Mouse (Mus musculus): ENCODE results near the gene Cfap57. TPM values are rescaled to one million over a fixed set of nuclear protein-coding genes. Genes with fewer than 3 reads are reported as not detected.

Cfap57 gene
- polyA plus RNA-seq (2014; fragmentation: Nextera tagmentation; extraction: Ambion mirVana) = 1.5 TPM in 2 replicates

DNA sequence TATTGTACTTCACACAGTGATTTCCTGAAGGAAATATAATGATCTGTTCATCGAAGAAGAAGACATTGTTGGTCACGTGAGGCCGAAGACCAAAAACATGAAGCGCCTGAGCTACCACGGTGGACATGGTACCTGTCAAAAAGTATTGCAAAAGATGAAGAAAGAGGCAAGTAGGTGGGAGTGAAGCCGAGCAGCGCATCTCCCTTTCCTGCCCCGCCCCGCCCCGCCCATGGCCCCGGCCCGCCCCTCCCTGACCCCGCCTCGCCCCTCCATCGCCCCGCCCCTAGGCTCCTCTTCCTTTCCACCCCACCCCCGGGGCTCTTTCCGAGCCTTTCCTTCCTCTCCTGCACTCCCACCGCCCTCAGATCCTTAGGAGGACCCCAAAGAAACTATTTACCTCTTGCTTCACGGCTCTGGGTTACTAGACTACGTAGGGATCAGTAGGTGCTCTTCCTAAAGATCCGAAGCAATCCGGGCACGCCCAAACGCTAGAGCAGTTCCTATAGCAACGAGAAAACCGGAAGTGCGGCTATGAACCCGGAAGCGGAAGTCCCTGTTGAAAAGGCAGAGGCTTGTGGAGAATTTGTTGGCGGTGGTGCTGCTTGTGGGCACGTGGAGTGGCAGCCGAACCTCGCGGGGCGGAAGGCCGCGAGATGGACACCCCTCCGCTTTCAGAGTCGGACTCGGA lies at the start of gene Cfap57, which contains the start of gene Ebna1bp2:
Cfap57 (minus strand) TSS at position 499 of the 688 bp plus-strand sequence.
Ebna1bp2 (plus strand) TSS at position 521 of the 688 bp plus-strand sequence.
- Histone ChIP-seq H3K27me3 (ENCODE audit: control insufficient read depth, insufficient read depth, low read length) (no peaks in the 10 kb centered on the region), H3K36me3 (ENCODE audit: control insufficient read depth, insufficient read depth, low read length) (peaks cover 16% of the 10 kb centered on the region), H3K27ac (ENCODE audit: low read depth, low read length) (no peak within 1 kb of the TSS), H3K9ac (replicated peaks; ENCODE audit: low read depth, low read length) (peak within 1 kb of the TSS; percentile 43), H3K9me3 (ENCODE audit: control insufficient read depth, low read length) (no peaks in the 10 kb centered on the region), H3K4me2 (ENCODE audit: low read depth, low read length) (peak within 1 kb of the TSS; percentile 82), H3K4me1 (ENCODE audit: control insufficient read depth, insufficient read depth, low read length) (peaks cover 7% of the 10 kb centered on the region), H3K4me3 (ENCODE audit: low read depth, low read length) (peak within 1 kb of the TSS; percentile 57)
- WGBS = under 1% methylated on average over 37 of the region's 41 CpGs
- ATAC-seq (ENCODE audit: low read depth) = peak; percentile 97

DNA sequence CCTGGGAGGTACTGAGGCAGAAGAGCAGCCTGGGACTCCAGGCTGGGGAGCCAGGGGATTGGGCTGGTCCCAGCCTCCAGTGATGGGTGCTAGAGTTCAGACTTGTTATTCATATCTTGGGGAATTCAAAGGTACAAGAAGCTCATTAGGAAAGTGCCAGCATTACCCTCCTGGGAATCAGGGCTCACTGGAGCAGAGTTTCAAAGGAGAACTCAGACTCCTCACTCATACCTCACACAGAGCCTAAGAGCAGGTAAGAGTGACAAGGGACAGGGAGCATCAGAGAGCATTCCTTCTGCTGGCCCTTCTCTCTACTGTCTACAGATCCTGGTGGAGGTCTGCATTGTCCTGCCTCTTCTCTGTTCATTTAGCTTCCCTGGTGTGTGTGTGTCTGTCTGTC lies 38.1 kb upstream of the Cfap57 start, which contains the start of gene Olfr62:
Olfr62 (plus strand) TSS at position 301 of the 400 bp plus-strand sequence.
- no peak for ATAC-seq (ENCODE audit: low read depth)
- no peak within 1 kb of the TSS for H3K27ac ChIP-seq (ENCODE audit: low read depth, low read length)
- no peaks in the 10 kb centered on the region for H3K9me3 ChIP-seq (ENCODE audit: control insufficient read depth, low read length)

DNA sequence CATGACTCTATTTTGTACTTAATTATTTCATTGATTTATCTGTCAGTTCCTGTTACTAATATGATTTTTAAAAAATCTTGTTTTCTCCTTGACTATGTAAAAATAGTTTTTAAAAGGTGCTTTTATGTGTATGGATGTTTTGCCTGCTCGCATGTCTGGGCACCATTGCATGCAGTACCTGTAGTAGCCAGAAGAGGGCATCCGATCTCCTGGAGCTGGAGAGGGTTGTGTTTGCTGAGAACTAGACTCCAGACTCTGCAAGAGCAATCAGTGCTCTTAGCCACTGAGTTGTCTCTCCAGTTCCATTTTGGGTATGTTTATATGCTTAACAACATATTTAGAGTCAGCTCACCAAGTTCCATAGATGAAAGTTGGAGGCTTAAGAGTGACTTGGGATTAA lies 24.7 kb upstream of the Cfap57 start:
- H3K27me3 ChIP-seq (ENCODE audit: control insufficient read depth, insufficient read depth, low read length) = no peaks in the 10 kb centered on the region
- no peak overlapping the region for H3K27ac ChIP-seq (ENCODE audit: low read depth, low read length)
- no peaks in the 10 kb centered on the region for H3K36me3 ChIP-seq (ENCODE audit: control insufficient read depth, insufficient read depth, low read length)
- H3K4me3 ChIP-seq (ENCODE audit: low read depth, low read length) = no peak overlapping the region
- 5% methylated on average over 2 of the region's 2 CpGs for whole genome bisulfite sequencing
- no peak overlapping the region for H3K9ac ChIP-seq (replicated peaks; ENCODE audit: low read depth, low read length)
- no peaks in the 10 kb centered on the region for H3K4me1 ChIP-seq (ENCODE audit: control insufficient read depth, insufficient read depth, low read length)
- no peaks in the 10 kb centered on the region for H3K9me3 ChIP-seq (ENCODE audit: control insufficient read depth, low read length)
- no peak for ATAC-seq (ENCODE audit: low read depth)
- H3K4me2 ChIP-seq (ENCODE audit: low read depth, low read length) = no peak overlapping the region

More for the DNA sequence above, 38.1 kb upstream of the Cfap57 start, which contains the start of gene Olfr62:
- H3K4me1 ChIP-seq (ENCODE audit: control insufficient read depth, insufficient read depth, low read length) = no peaks in the 10 kb centered on the region
- H3K4me2 ChIP-seq (ENCODE audit: low read depth, low read length) = no peak within 1 kb of the TSS
- no peaks in the 10 kb centered on the region for H3K36me3 ChIP-seq (ENCODE audit: control insufficient read depth, insufficient read depth, low read length)
- H3K27me3 ChIP-seq (ENCODE audit: control insufficient read depth, insufficient read depth, low read length) = no peaks in the 10 kb centered on the region
- H3K4me3 ChIP-seq (ENCODE audit: low read depth, low read length) = no peak within 1 kb of the TSS
- no peak within 1 kb of the TSS for H3K9ac ChIP-seq (replicated peaks; ENCODE audit: low read depth, low read length)

DNA sequence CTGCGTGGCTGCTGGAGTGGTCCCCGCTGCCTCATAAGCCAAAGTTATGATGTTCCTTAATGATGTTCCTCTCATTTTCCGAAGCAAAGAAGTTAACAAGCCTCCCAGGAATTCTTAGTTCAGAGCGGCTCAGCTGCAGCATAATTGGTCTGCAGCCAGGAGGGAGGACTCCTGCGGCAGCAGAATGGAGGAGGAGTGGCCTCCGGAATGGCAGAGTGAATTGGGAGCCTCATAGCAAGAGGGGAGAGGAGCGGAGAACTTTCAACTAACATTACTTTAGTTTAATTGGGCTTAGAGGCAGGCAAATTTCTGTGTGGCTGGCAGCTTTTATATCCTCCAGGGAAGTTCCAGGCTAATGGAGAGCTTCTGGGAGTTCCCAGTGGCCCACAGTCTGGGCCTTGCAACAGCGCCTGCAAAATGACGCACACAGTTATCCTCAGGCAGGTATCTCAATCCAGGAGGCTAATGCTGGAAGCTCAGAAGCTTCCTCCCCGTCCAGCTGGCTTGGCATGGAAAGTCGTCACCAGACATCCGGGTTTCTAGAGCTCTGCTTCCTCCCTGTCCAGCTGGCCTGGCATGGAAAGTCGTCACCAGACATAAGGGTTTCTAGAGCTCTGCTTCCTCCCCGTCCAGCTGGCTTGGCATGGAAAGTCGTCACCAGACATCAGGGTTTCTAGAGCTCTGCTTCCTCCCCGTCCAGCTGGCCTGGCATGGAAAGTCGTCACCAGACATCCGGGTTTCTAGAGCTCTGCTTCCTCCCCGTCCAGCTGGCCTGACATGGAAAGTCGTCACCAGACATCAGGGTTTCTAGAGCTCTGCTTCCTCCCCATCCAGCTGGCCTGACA lies 22.0 kb upstream of the Cfap57 start:
- Histone ChIP-seq H3K9ac (replicated peaks; ENCODE audit: low read depth, low read length) (no peak overlapping the region), H3K27ac (ENCODE audit: low read depth, low read length) (no peak overlapping the region), H3K4me3 (ENCODE audit: low read depth, low read length) (no peak overlapping the region), H3K9me3 (ENCODE audit: control insufficient read depth, low read length) (no peaks in the 10 kb centered on the region), H3K4me2 (ENCODE audit: low read depth, low read length) (no peak overlapping the region), H3K4me1 (ENCODE audit: control insufficient read depth, insufficient read depth, low read length) (no peaks in the 10 kb centered on the region), H3K27me3 (ENCODE audit: control insufficient read depth, insufficient read depth, low read length) (no peaks in the 10 kb centered on the region), H3K36me3 (ENCODE audit: control insufficient read depth, insufficient read depth, low read length) (no peaks in the 10 kb centered on the region)
- WGBS = 36% methylated on average over 20 of the region's 20 CpGs
- ATAC-seq (ENCODE audit: low read depth) = peak; percentile 74; the same call in 1 of the 2 replicates

DNA sequence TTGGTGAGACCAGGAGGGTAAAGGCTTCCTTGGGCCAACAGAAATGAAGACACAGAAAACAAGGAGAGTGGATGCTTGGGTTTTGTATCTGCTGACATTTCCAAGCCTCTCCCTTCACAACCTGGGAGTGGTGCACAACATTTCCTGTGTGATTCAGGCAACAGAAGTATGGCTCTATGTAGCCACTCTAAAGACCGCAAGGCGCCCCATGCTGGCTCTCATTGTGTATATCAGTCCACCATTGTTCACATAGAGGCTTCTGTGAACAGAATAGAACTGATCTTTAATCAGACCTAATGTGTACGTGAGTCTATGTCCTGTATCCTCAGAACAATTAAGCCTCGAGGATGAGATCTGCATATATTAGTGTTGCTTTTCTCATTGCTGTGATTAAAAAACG lies 9.7 kb upstream of the Cfap57 start:
- no peak overlapping the region for H3K27ac ChIP-seq (ENCODE audit: low read depth, low read length)
- H3K4me1 ChIP-seq (ENCODE audit: control insufficient read depth, insufficient read depth, low read length) = no peaks in the 10 kb centered on the region
- no peak overlapping the region for H3K4me3 ChIP-seq (ENCODE audit: low read depth, low read length)
- no peaks in the 10 kb centered on the region for H3K9me3 ChIP-seq (ENCODE audit: control insufficient read depth, low read length)
- H3K27me3 ChIP-seq (ENCODE audit: control insufficient read depth, insufficient read depth, low read length) = no peaks in the 10 kb centered on the region
- ATAC-seq (ENCODE audit: low read depth) = no peak
- H3K36me3 ChIP-seq (ENCODE audit: control insufficient read depth, insufficient read depth, low read length) = peaks cover 40% of the 10 kb centered on the region
- 84% methylated on average over 5 of the region's 5 CpGs for WGBS
- H3K9ac ChIP-seq (replicated peaks; ENCODE audit: low read depth, low read length) = no peak overlapping the region
- H3K4me2 ChIP-seq (ENCODE audit: low read depth, low read length) = no peak overlapping the region

DNA sequence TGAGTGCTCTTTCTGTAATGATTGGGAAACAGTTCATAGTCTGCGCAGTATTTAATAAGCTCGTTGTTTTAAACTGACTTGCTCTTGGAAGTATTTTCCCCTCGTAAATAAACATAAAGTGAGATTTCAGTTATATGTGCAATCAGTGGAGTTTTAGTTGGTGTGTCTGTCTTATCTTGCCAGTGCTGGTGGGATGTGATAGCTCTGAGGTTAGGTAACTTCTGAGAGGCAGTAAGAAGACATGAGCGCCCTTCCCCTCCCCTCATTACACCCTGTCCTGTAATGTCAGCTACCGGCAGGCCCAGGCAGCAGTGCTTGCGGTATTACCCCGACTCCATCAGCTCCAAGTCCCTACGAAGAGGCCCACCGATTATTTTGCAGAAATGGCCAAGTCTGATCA lies 1.2 kb upstream of the Cfap57 start:
- Histone ChIP-seq H3K27ac (ENCODE audit: low read depth, low read length) (no peak overlapping the region), H3K9ac (replicated peaks; ENCODE audit: low read depth, low read length) (peak overlapping the region; percentile 43; the same call in 1 of the 2 replicates), H3K4me1 (ENCODE audit: control insufficient read depth, insufficient read depth, low read length) (peaks cover 7% of the 10 kb centered on the region), H3K9me3 (ENCODE audit: control insufficient read depth, low read length) (no peaks in the 10 kb centered on the region), H3K4me2 (ENCODE audit: low read depth, low read length) (peak overlapping the region; percentile 82), H3K27me3 (ENCODE audit: control insufficient read depth, insufficient read depth, low read length) (no peaks in the 10 kb centered on the region), H3K36me3 (ENCODE audit: control insufficient read depth, insufficient read depth, low read length) (peaks cover 28% of the 10 kb centered on the region), H3K4me3 (ENCODE audit: low read depth, low read length) (peak overlapping the region; percentile 57)
- 90% methylated on average over 9 of the region's 9 CpGs for WGBS
- ATAC-seq (ENCODE audit: low read depth) = no peak

DNA sequence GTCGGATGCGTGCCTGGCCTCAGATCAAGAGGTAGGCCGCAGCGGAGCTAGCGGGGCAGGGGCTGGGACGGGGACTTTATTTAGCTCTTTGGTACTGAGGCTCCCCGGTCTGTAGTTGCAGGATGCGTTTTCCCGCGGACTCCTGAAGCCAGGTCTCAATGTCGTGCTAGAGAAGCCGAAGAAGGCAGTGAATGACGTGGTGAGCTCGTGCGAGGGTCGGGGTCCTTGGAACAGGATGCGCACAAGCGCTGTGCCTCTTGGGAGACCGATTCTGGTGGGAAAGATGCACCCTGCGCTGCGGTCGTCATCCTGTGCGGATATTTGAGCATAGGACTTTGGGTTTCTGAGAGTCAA lies 367 bp upstream of the Cfap57 start:
- Histone ChIP-seq H3K4me2 (ENCODE audit: low read depth, low read length) (peak overlapping the region; percentile 82), H3K4me3 (ENCODE audit: low read depth, low read length) (peak overlapping the region; percentile 57), H3K27ac (ENCODE audit: low read depth, low read length) (no peak overlapping the region), H3K9me3 (ENCODE audit: control insufficient read depth, low read length) (no peaks in the 10 kb centered on the region), H3K4me1 (ENCODE audit: control insufficient read depth, insufficient read depth, low read length) (peaks cover 7% of the 10 kb centered on the region), H3K36me3 (ENCODE audit: control insufficient read depth, insufficient read depth, low read length) (peaks cover 21% of the 10 kb centered on the region), H3K9ac (replicated peaks; ENCODE audit: low read depth, low read length) (peak overlapping the region; percentile 43), H3K27me3 (ENCODE audit: control insufficient read depth, insufficient read depth, low read length) (no peaks in the 10 kb centered on the region)
- under 1% methylated on average over 23 of the region's 23 CpGs for WGBS
- ATAC-seq (ENCODE audit: low read depth) = no peak

DNA sequence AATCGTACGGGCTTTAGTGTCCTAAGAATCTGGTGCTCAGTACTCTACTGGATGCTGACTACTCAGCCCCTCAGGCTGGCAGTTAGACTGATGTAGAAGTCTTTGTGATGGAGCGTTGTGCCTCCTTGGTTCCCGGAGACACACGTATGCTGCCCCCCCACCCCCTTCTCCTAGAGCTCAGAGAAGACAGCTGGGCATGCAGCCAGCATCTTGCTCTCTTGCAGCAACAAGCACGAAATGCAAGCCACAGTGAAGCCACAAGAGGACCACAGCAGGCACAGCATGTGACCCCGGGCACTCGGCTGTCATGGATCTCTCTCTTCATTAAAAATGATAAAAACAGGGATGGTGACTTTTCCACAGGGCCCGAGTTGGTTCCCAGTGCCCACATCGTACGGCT lies 5.2 kb downstream of the Cfap57 start:
- Histone ChIP-seq H3K4me2 (ENCODE audit: low read depth, low read length) (no peak overlapping the region), H3K27me3 (ENCODE audit: control insufficient read depth, insufficient read depth, low read length) (no peaks in the 10 kb centered on the region), H3K9ac (replicated peaks; ENCODE audit: low read depth, low read length) (no peak overlapping the region), H3K9me3 (ENCODE audit: control insufficient read depth, low read length) (no peaks in the 10 kb centered on the region), H3K27ac (ENCODE audit: low read depth, low read length) (no peak overlapping the region), H3K4me3 (ENCODE audit: low read depth, low read length) (no peak overlapping the region), H3K4me1 (ENCODE audit: control insufficient read depth, insufficient read depth, low read length) (no peaks in the 10 kb centered on the region), H3K36me3 (ENCODE audit: control insufficient read depth, insufficient read depth, low read length) (no peaks in the 10 kb centered on the region)
- WGBS = 77% methylated on average over 11 of the region's 11 CpGs
- ATAC-seq (ENCODE audit: low read depth) = no peak

DNA sequence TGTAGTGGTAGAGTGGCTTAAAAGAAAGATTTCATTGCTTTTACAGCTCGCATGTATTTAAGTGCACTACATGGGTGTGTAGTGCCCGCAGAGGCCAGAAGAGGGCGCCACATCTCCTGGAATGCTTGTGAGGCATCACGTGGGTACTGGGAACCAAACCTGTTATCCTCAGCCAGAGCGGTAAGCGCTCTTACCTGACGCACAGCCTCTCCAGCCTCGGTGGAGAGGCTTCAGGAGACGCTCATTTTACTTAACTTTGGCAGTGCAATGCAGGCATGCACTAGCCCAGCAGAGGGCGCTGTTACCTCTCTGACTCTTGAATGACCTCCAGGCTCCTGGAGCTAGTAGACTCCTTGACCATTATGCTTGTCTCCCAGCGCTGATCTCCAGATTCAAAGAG lies 8.0 kb downstream of the Cfap57 start:
- Histone ChIP-seq H3K27ac (ENCODE audit: low read depth, low read length) (no peak overlapping the region), H3K9ac (replicated peaks; ENCODE audit: low read depth, low read length) (no peak overlapping the region), H3K4me2 (ENCODE audit: low read depth, low read length) (no peak overlapping the region), H3K4me1 (ENCODE audit: control insufficient read depth, insufficient read depth, low read length) (no peaks in the 10 kb centered on the region), H3K4me3 (ENCODE audit: low read depth, low read length) (no peak overlapping the region), H3K36me3 (ENCODE audit: control insufficient read depth, insufficient read depth, low read length) (no peaks in the 10 kb centered on the region), H3K27me3 (ENCODE audit: control insufficient read depth, insufficient read depth, low read length) (no peaks in the 10 kb centered on the region), H3K9me3 (ENCODE audit: control insufficient read depth, low read length) (no peaks in the 10 kb centered on the region)
- no peak for ATAC-seq (ENCODE audit: low read depth)
- WGBS = 25% methylated on average over 11 of the region's 11 CpGs
